Mouse (Mus musculus): Measurements from ENCODE around the gene Gm20388. TPM values are rescaled to one million over a fixed set of nuclear protein-coding genes. Genes with fewer than 3 reads are reported as not detected.

The Gm20388 gene
- total RNA-seq, 2 experiments from 2014 or later = 11.4 to 18.1 TPM

GRCm38 (mm10) chr8:121251089-121251488, 1340.4 kb downstream of the Gm20388 start:
- ATAC-seq (replicated peaks; ENCODE audit: low FRiP score, low TSS enrichment, poor library complexity, severe bottlenecking) = no peak

- ATAC-seq (replicated peaks; ENCODE audit: low FRiP score, low TSS enrichment, poor library complexity, severe bottlenecking) = no peak
Observed at GRCm38 (mm10) chr8:121255727-121256265, 1345.2 kb downstream of the Gm20388 start.

GRCm38 (mm10) chr8:121258126-121258792, 1347.6 kb downstream of the Gm20388 start:
- ATAC-seq (replicated peaks; ENCODE audit: low FRiP score, low TSS enrichment, poor library complexity, severe bottlenecking) = no peak

- ATAC-seq (replicated peaks; ENCODE audit: low FRiP score, low TSS enrichment, poor library complexity, severe bottlenecking) = no peak
Observed at GRCm38 (mm10) chr8:121262728-121263389, 1352.2 kb downstream of the Gm20388 start.

- ATAC-seq (replicated peaks; ENCODE audit: low FRiP score, low TSS enrichment, poor library complexity, severe bottlenecking) = no peak
Observed at GRCm38 (mm10) chr8:121263390-121263775, 1352.7 kb downstream of the Gm20388 start.

- ATAC-seq (replicated peaks; ENCODE audit: low FRiP score, low TSS enrichment, poor library complexity, severe bottlenecking) = no peak
Observed at GRCm38 (mm10) chr8:121264260-121264659, 1353.6 kb downstream of the Gm20388 start.

GRCm38 (mm10) chr8:121271542-121271941, 1360.9 kb downstream of the Gm20388 start:
- no peak for ATAC-seq (replicated peaks; ENCODE audit: low FRiP score, low TSS enrichment, poor library complexity, severe bottlenecking)

- ATAC-seq (replicated peaks; ENCODE audit: low FRiP score, low TSS enrichment, poor library complexity, severe bottlenecking) = no peak
Observed at GRCm38 (mm10) chr8:121273195-121273594, 1362.6 kb downstream of the Gm20388 start.

GRCm38 (mm10) chr8:121273620-121274019, 1363.0 kb downstream of the Gm20388 start:
- ATAC-seq (replicated peaks; ENCODE audit: low FRiP score, low TSS enrichment, poor library complexity, severe bottlenecking) = no peak

- ATAC-seq (replicated peaks; ENCODE audit: low FRiP score, low TSS enrichment, poor library complexity, severe bottlenecking) = no peak
Observed at GRCm38 (mm10) chr8:121280414-121280813, 1369.8 kb downstream of the Gm20388 start.

GRCm38 (mm10) chr8:121289346-121289745, 1378.7 kb downstream of the Gm20388 start:
- ATAC-seq (replicated peaks; ENCODE audit: low FRiP score, low TSS enrichment, poor library complexity, severe bottlenecking) = no peak

GRCm38 (mm10) chr8:121290547-121290946, 1379.9 kb downstream of the Gm20388 start:
- ATAC-seq (replicated peaks; ENCODE audit: low FRiP score, low TSS enrichment, poor library complexity, severe bottlenecking) = no peak

- ATAC-seq (replicated peaks; ENCODE audit: low FRiP score, low TSS enrichment, poor library complexity, severe bottlenecking) = no peak
Observed at GRCm38 (mm10) chr8:121293418-121293817, 1382.8 kb downstream of the Gm20388 start.

- no peak for ATAC-seq (replicated peaks; ENCODE audit: low FRiP score, low TSS enrichment, poor library complexity, severe bottlenecking)
Observed at GRCm38 (mm10) chr8:121294234-121295108, 1383.8 kb downstream of the Gm20388 start.

- no peak for ATAC-seq (replicated peaks; ENCODE audit: low FRiP score, low TSS enrichment, poor library complexity, severe bottlenecking)
Observed at GRCm38 (mm10) chr8:121296082-121296481, 1385.4 kb downstream of the Gm20388 start.

- no peak for ATAC-seq (replicated peaks; ENCODE audit: low FRiP score, low TSS enrichment, poor library complexity, severe bottlenecking)
Observed at GRCm38 (mm10) chr8:121296597-121296996, 1386.0 kb downstream of the Gm20388 start.

- ATAC-seq (replicated peaks; ENCODE audit: low FRiP score, low TSS enrichment, poor library complexity, severe bottlenecking) = no peak
Observed at GRCm38 (mm10) chr8:121297299-121297698, 1386.7 kb downstream of the Gm20388 start.

- no peak for ATAC-seq (replicated peaks; ENCODE audit: low FRiP score, low TSS enrichment, poor library complexity, severe bottlenecking)
Observed at GRCm38 (mm10) chr8:121300066-121300465, 1389.4 kb downstream of the Gm20388 start.

GRCm38 (mm10) chr8:121300501-121301411, 1390.1 kb downstream of the Gm20388 start:
- ATAC-seq (replicated peaks; ENCODE audit: low FRiP score, low TSS enrichment, poor library complexity, severe bottlenecking) = no peak

Data from megakaryocyte-erythroid progenitor cell, adult 5-6 weeks (primary cell).